Mouse (Mus musculus): ENCODE results near the gene Pde4d. TPM values are rescaled to one million over a fixed set of nuclear protein-coding genes. Genes with fewer than 3 reads are reported as not detected.
A peak's percentile ranks its signal among the peaks of the same experiment; 100 is the strongest.

Gene Pde4d
- polyA plus RNA-seq, 1 experiment from 2014 or later, result 14.8 TPM

DNA sequence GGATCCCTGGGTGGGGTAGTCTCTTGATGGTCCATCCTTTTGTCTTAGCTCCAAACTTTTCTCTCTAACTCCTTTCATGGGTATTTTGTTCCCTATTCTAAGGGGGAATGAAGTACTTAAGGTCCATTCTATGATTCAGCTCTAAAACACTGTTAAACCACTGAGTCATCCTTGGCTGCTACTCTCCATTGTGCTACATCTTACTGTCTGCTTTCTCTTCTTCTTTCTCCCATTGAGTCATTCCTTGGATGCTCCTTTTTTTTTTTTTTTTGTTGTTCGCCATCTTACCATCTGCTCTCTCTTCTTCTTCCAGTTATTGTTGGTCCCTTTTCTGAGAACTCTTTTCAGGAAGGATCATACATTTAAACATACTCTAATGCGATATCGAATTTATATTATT, 30.7 kb downstream of the Pde4d start:
- Histone ChIP-seq H3K4me3 (ENCODE audit: low read length) (no peak overlapping the region), H3K27ac (ENCODE audit: low read depth, low read length) (no peak overlapping the region), H3K36me3 (ENCODE audit: control insufficient read depth, insufficient read depth, low read length) (no peaks in the 10 kb centered on the region), H3K4me1 (ENCODE audit: control insufficient read depth, insufficient read depth, low read length) (no peaks in the 10 kb centered on the region), H3K9me3 (ENCODE audit: control insufficient read depth, low read length) (no peaks in the 10 kb centered on the region), H3K27me3 (ENCODE audit: control insufficient read depth, insufficient read depth, low read length) (no peaks in the 10 kb centered on the region), H3K9ac (ENCODE audit: low read depth, low read length) (no peak overlapping the region), H3K4me2 (replicated peaks; ENCODE audit: low read depth, low read length) (no peak overlapping the region)
- WGBS, result 91% methylated on average over 3 of the region's 3 CpGs
- no peak for ATAC-seq (ENCODE audit: low FRiP score, low TSS enrichment)

DNA sequence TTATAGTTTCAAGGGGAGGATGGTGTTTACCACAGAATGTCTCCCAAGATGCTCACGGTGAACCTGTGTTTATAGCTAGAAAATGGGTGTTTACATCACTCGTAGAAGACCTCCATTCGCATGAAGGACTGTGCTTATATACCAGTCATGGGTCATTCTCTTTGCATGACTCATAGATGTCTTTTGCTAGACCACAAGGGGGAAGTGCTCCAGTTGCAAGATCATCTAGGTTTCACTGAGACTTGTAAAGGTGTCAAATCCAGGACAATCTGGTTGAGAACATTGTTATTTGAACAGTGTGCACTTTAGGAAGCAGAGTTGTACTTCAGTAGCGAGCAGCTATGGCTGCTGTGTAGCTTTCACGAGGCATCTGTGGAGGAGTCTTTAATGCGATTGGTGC, 35.3 kb downstream of the Pde4d start:
- 89% methylated on average over 6 of the region's 6 CpGs for WGBS
- H3K27ac ChIP-seq (ENCODE audit: low read depth, low read length), result no peak overlapping the region
- no peak overlapping the region for H3K4me2 ChIP-seq (replicated peaks; ENCODE audit: low read depth, low read length)
- no peaks in the 10 kb centered on the region for H3K27me3 ChIP-seq (ENCODE audit: control insufficient read depth, insufficient read depth, low read length)
- no peaks in the 10 kb centered on the region for H3K36me3 ChIP-seq (ENCODE audit: control insufficient read depth, insufficient read depth, low read length)
- H3K9ac ChIP-seq (ENCODE audit: low read depth, low read length), result no peak overlapping the region
- no peaks in the 10 kb centered on the region for H3K4me1 ChIP-seq (ENCODE audit: control insufficient read depth, insufficient read depth, low read length)
- H3K9me3 ChIP-seq (ENCODE audit: control insufficient read depth, low read length), result no peaks in the 10 kb centered on the region
- H3K4me3 ChIP-seq (ENCODE audit: low read length), result no peak overlapping the region
- no peak for ATAC-seq (ENCODE audit: low FRiP score, low TSS enrichment)

DNA sequence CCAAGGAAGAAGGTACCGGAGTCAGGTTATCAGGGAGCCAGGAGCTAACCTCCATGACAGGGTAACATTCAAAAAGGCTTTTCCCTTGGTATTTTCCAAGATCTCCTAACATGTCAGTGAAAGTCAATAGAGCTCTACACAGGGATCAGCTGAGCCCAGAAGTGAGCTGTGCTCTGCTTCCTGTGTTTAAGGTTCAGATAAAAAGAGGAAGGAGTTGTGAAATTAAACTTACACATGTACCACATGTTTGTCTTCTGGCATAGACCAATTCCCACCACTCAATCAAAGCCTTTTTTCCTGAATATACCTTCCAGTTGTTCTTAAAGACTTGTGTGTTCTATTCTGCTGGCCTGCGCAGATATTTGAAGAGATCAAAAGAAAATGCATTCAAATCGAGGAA, 37.3 kb downstream of the Pde4d start:
- 90% methylated on average over 3 of the region's 3 CpGs for WGBS
- no peak overlapping the region for H3K27ac ChIP-seq (ENCODE audit: low read depth, low read length)
- no peak for ATAC-seq (ENCODE audit: low FRiP score, low TSS enrichment)
- no peaks in the 10 kb centered on the region for H3K9me3 ChIP-seq (ENCODE audit: control insufficient read depth, low read length)
- no peak overlapping the region for H3K4me3 ChIP-seq (ENCODE audit: low read length)
- no peaks in the 10 kb centered on the region for H3K27me3 ChIP-seq (ENCODE audit: control insufficient read depth, insufficient read depth, low read length)
- H3K4me1 ChIP-seq (ENCODE audit: control insufficient read depth, insufficient read depth, low read length), result no peaks in the 10 kb centered on the region
- no peak overlapping the region for H3K9ac ChIP-seq (ENCODE audit: low read depth, low read length)
- no peak overlapping the region for H3K4me2 ChIP-seq (replicated peaks; ENCODE audit: low read depth, low read length)
- no peaks in the 10 kb centered on the region for H3K36me3 ChIP-seq (ENCODE audit: control insufficient read depth, insufficient read depth, low read length)

DNA sequence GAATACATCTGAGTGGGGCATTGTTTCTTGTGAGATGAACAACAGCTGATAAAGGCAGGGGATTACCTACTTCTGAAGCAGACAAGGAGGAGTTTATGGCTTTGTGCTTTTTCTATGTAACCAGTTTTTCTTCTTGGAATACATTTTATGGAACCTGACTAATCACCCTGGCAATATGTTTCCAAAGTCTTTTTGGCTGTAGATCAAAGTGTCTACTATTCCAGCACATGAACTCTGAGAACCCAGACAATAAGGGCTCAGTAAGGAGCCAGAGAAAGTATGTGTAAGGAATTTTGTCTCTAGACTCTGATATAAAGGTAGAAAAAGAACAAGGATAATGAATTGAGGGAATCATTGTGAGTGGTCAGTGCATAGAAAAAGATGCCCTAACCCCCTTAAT, 40.1 kb downstream of the Pde4d start:
- Histone ChIP-seq H3K9me3 (ENCODE audit: control insufficient read depth, low read length) (no peaks in the 10 kb centered on the region), H3K27me3 (ENCODE audit: control insufficient read depth, insufficient read depth, low read length) (no peaks in the 10 kb centered on the region), H3K27ac (ENCODE audit: low read depth, low read length) (no peak overlapping the region), H3K4me2 (replicated peaks; ENCODE audit: low read depth, low read length) (no peak overlapping the region), H3K4me3 (ENCODE audit: low read length) (no peak overlapping the region), H3K9ac (ENCODE audit: low read depth, low read length) (no peak overlapping the region), H3K36me3 (ENCODE audit: control insufficient read depth, insufficient read depth, low read length) (no peaks in the 10 kb centered on the region), H3K4me1 (ENCODE audit: control insufficient read depth, insufficient read depth, low read length) (no peaks in the 10 kb centered on the region)
- ATAC-seq (ENCODE audit: low FRiP score, low TSS enrichment), result no peak

DNA sequence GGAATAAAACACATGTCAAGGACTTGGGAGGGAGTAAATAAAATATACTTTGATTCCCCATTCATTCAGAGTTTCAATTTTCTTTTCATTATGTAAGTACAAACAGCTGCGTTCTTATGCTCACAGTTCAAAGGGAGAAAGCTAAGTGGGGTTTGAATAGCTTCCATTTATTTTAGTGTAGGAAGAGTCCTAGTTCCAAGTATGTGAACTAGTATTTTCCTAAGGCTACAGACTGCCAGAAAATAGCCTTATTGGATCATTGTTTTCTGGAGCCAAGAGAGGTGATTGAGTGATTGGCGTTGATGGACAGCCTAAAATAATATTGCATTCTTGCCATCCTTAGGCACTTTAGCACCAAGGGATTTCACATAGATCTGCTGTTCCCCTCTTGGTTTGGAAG, 41.1 kb downstream of the Pde4d start:
- no peak overlapping the region for H3K4me2 ChIP-seq (replicated peaks; ENCODE audit: low read depth, low read length)
- no peak overlapping the region for H3K4me3 ChIP-seq (ENCODE audit: low read length)
- no peaks in the 10 kb centered on the region for H3K9me3 ChIP-seq (ENCODE audit: control insufficient read depth, low read length)
- no peak overlapping the region for H3K27ac ChIP-seq (ENCODE audit: low read depth, low read length)
- WGBS, result 81% methylated on average over 2 of the region's 2 CpGs
- H3K36me3 ChIP-seq (ENCODE audit: control insufficient read depth, insufficient read depth, low read length), result no peaks in the 10 kb centered on the region
- no peaks in the 10 kb centered on the region for H3K27me3 ChIP-seq (ENCODE audit: control insufficient read depth, insufficient read depth, low read length)
- H3K9ac ChIP-seq (ENCODE audit: low read depth, low read length), result no peak overlapping the region
- no peak for ATAC-seq (ENCODE audit: low FRiP score, low TSS enrichment)
- no peaks in the 10 kb centered on the region for H3K4me1 ChIP-seq (ENCODE audit: control insufficient read depth, insufficient read depth, low read length)

DNA sequence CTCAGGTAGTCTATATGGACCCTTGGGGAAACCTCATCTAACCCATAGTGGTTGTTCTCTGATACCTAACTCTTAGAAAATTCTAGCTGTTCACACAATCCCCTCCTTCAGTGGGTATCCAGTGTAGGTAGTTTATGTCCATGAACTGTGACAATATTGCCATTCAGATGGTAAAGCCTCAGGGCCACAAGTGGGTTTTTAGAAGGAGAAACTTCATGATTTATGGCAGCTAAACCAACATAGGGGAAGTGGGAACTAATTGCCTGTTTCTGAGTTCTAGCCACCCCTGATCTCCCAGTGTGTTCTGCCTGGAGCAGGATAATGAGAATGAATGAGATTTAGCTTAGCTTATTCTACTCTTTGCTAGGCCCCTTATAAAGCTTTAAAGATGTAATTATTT, 43.1 kb downstream of the Pde4d start:
- Histone ChIP-seq H3K9me3 (ENCODE audit: control insufficient read depth, low read length) (no peaks in the 10 kb centered on the region), H3K27ac (ENCODE audit: low read depth, low read length) (no peak overlapping the region), H3K4me3 (ENCODE audit: low read length) (no peak overlapping the region), H3K27me3 (ENCODE audit: control insufficient read depth, insufficient read depth, low read length) (no peaks in the 10 kb centered on the region), H3K36me3 (ENCODE audit: control insufficient read depth, insufficient read depth, low read length) (no peaks in the 10 kb centered on the region), H3K9ac (ENCODE audit: low read depth, low read length) (no peak overlapping the region), H3K4me1 (ENCODE audit: control insufficient read depth, insufficient read depth, low read length) (no peaks in the 10 kb centered on the region), H3K4me2 (replicated peaks; ENCODE audit: low read depth, low read length) (no peak overlapping the region)
- no peak for ATAC-seq (ENCODE audit: low FRiP score, low TSS enrichment)

DNA sequence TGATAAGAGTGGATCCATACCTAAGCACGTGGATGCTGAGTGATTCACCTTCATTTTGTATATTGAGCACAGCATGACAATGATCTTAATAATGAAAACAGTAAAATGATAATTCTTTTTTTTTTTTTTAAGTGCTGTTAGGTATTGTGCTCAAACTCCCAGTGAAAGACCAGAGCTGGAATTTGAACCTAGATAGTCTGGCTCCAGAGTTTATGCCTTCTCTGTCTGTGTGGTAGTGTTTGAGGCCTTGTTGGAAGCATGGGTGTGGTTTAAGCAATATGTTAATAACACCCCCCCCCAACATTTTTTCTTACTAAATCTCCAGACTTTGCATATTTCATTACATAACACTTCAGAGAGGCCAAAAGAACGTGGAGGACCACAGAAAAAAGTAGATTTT, 44.6 kb downstream of the Pde4d start:
- H3K27me3 ChIP-seq (ENCODE audit: control insufficient read depth, insufficient read depth, low read length), result no peaks in the 10 kb centered on the region
- H3K9me3 ChIP-seq (ENCODE audit: control insufficient read depth, low read length), result no peaks in the 10 kb centered on the region
- no peak overlapping the region for H3K4me2 ChIP-seq (replicated peaks; ENCODE audit: low read depth, low read length)
- no peak overlapping the region for H3K9ac ChIP-seq (ENCODE audit: low read depth, low read length)
- ATAC-seq (ENCODE audit: low FRiP score, low TSS enrichment), result no peak
- no peaks in the 10 kb centered on the region for H3K36me3 ChIP-seq (ENCODE audit: control insufficient read depth, insufficient read depth, low read length)
- no peak overlapping the region for H3K4me3 ChIP-seq (ENCODE audit: low read length)
- H3K27ac ChIP-seq (ENCODE audit: low read depth, low read length), result no peak overlapping the region
- 68% methylated on average over 2 of the region's 2 CpGs for WGBS
- no peaks in the 10 kb centered on the region for H3K4me1 ChIP-seq (ENCODE audit: control insufficient read depth, insufficient read depth, low read length)

DNA sequence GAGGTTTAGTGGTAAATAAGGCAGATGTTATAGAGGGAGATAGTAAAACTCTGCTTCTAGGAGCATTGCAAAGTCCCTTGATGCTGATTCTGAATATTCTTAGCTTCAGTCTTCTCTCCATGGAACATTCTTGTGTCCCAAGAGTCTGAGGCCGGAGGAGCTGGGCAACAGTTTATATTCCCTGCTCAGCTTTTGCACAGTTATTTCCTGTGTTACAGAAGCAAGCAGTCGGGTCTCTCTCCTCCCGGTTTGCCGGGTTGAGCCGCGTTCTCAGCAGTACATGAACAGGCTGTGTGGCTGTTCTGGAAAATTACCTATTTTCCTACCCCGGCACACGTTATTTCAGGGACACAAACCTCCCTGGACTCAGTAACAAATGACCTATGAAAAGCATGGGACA, 48.0 kb downstream of the Pde4d start:
- 64% methylated on average over 8 of the region's 8 CpGs for whole genome bisulfite sequencing
- Histone ChIP-seq H3K9me3 (ENCODE audit: control insufficient read depth, low read length) (no peaks in the 10 kb centered on the region), H3K9ac (ENCODE audit: low read depth, low read length) (no peak overlapping the region), H3K27me3 (ENCODE audit: control insufficient read depth, insufficient read depth, low read length) (no peaks in the 10 kb centered on the region), H3K4me1 (ENCODE audit: control insufficient read depth, insufficient read depth, low read length) (no peaks in the 10 kb centered on the region), H3K4me2 (replicated peaks; ENCODE audit: low read depth, low read length) (no peak overlapping the region), H3K36me3 (ENCODE audit: control insufficient read depth, insufficient read depth, low read length) (no peaks in the 10 kb centered on the region), H3K4me3 (ENCODE audit: low read length) (no peak overlapping the region), H3K27ac (ENCODE audit: low read depth, low read length) (no peak overlapping the region)
- ATAC-seq (ENCODE audit: low FRiP score, low TSS enrichment), result no peak

DNA sequence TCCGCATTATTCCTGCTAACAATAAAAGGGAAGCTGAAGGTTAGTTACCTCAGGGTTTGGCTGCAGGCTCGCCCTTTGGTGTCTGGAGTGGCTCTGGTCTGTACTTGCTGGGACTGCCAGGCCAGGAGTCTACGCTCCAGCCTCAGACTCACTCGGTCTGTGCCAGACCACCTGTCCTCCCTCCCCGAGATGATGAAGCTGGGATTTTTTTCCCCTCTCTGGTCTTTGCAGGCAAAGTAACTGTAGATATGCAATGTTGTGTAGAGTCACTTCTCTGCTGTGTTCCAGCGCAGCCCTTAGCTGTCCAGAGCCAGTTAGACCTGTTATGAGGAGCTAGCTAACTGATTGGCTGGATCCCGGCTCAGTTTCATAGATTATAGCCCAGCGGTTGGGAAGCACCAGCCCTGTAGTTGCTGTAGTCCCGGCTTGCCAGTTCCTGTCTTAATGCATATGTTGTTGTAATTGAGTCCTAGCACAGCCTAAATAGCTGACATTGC, 48.5 kb downstream of the Pde4d start:
- Histone ChIP-seq H3K36me3 (ENCODE audit: control insufficient read depth, insufficient read depth, low read length) (no peaks in the 10 kb centered on the region), H3K9ac (ENCODE audit: low read depth, low read length) (no peak overlapping the region), H3K4me1 (ENCODE audit: control insufficient read depth, insufficient read depth, low read length) (no peaks in the 10 kb centered on the region), H3K27me3 (ENCODE audit: control insufficient read depth, insufficient read depth, low read length) (no peaks in the 10 kb centered on the region), H3K27ac (ENCODE audit: low read depth, low read length) (no peak overlapping the region), H3K4me2 (replicated peaks; ENCODE audit: low read depth, low read length) (peak overlapping the region; percentile 15; the same call in 1 of the 2 replicates), H3K4me3 (ENCODE audit: low read length) (no peak overlapping the region), H3K9me3 (ENCODE audit: control insufficient read depth, low read length) (no peaks in the 10 kb centered on the region)
- 57% methylated on average over 9 of the region's 9 CpGs for WGBS
- peak; percentile 81; the same call in 1 of the 2 replicates for ATAC-seq (ENCODE audit: low FRiP score, low TSS enrichment)

Data from kidney, embryonic 14.5 days (tissue).